Mouse (Mus musculus) liver, embryonic 14.5 days (tissue): Measurements from ENCODE around the gene Rab35. TPM values are rescaled to one million over a fixed set of nuclear protein-coding genes. Genes with fewer than 3 reads are reported as not detected.

Experiments
- ATAC-seq: fragments of 200-750 bp; cut with Nextera tagmentation; 2 replicates; pipeline ENCODE4 v1.8.0; 2017; ENCODE audit warnings: moderate number of reproducible peaks, mild to moderate bottlenecking, moderate library complexity; ENCODE audit not compliant: insufficient read depth
- DNase-seq, 3 experiments: peaks; one replicate each; pipeline ENCODE4 v3.0.0-alpha.2; 2012 to 2013; ENCODE audit warnings: low read depth in 3 of 3, low spot score in 3 of 3
- H3K27ac ChIP-seq: fragments of 300-500 bp; sonication (generic); 2 replicates; pipeline ENCODE4 v1.5.1; 2014; ENCODE audit warnings: moderate library complexity, mild to moderate bottlenecking, control low read depth, inconsistent platforms
- H3K27me3 ChIP-seq: fragments of 300-500 bp; sonication (generic); 2 replicates; pipeline ENCODE4 v1.6.1; 2014; ENCODE audit warnings: mild to moderate bottlenecking, low read length, moderate library complexity; ENCODE audit not compliant: control insufficient read depth, insufficient read depth
- H3K36me3 ChIP-seq: fragments of 300-500 bp; sonication (generic); replicated peaks from 2 replicates; pipeline ENCODE4 v1.6.1; 2014; ENCODE audit warnings: low read depth; ENCODE audit not compliant: control insufficient read depth, insufficient read depth
- H3K4me1 ChIP-seq, 2 experiments: fragments of 200-500 bp in 1 of 2; fragments of 300-500 bp in 1 of 2; sonication (generic) in 1 of 2; replicated peaks; 2 replicates each; pipeline ENCODE4 v1.6.1; 2012 to 2014; ENCODE audit warnings: antibody characterized with exemption in 1 of 2, inconsistent platforms in 1 of 2, low read length in 1 of 2; ENCODE audit not compliant: control insufficient read depth in 2 of 2, insufficient read depth in 2 of 2
- H3K4me2 ChIP-seq: fragments of 300-500 bp; sonication (generic); 2 replicates; pipeline ENCODE4 v1.6.1; 2014; ENCODE audit warnings: low read depth, mild to moderate bottlenecking, control low read depth, moderate library complexity
- H3K4me3 ChIP-seq, 2 experiments: fragments of 200-500 bp in 1 of 2; fragments of 300-500 bp in 1 of 2; sonication (generic) in 1 of 2; 2 replicates each; pipeline ENCODE4 v1.5.1; 2012 to 2014; ENCODE audit warnings: low read depth in 2 of 2, low read length in 2 of 2, mild to moderate bottlenecking in 2 of 2, control low read depth in 1 of 2, inconsistent platforms in 1 of 2, moderate library complexity in 1 of 2; ENCODE audit not compliant: insufficient read depth in 1 of 2
- H3K9ac ChIP-seq: fragments of 300-500 bp; sonication (generic); replicated peaks from 2 replicates; pipeline ENCODE4 v1.6.1; 2014; ENCODE audit warnings: mild to moderate bottlenecking, control low read depth, moderate library complexity
- H3K9me3 ChIP-seq: fragments of 300-500 bp; sonication (generic); 2 replicates; pipeline ENCODE4 v1.6.1; 2016; ENCODE audit warnings: low read length, mixed read lengths; ENCODE audit not compliant: control insufficient read depth
- CTCF ChIP-seq: IDR thresholded peaks from 2 replicates; pipeline ENCODE4 v1.5.1; 2016; ENCODE audit warnings: antibody characterized with exemption, low read depth, control low read depth
- EP300 ChIP-seq: IDR thresholded peaks from 2 replicates; pipeline ENCODE4 v1.6.1; 2016; ENCODE audit warnings: antibody characterized with exemption, low read depth
- WGBS: fragments of 180-500 bp; shearing (Covaris S2); extraction: QIAGEN DNeasy Blood & Tissue Kit; methylation state at CpG from one replicate; pipeline ENCODE4 v1.1.7; 2014; ENCODE audit not compliant: insufficient replicate concordance; 5-methylcytosine and 5-hydroxymethylcytosine counted together
- polyA plus RNA-seq, 2 experiments: library from polyadenylated mRNA; depleted of rRNA in 1 of 2; stranded (reverse) in 1 of 2; unstranded in 1 of 2; fragments of >200 nt; fragmentation: Nextera tagmentation in 1 of 2; extraction: Ambion mirVana in 1 of 2; gene quantifications; 2 replicates each; pipeline versions ENCODE4 v1.2.1 to v1.2.3; 2012 to 2014

Gene Rab35
- polyA plus RNA-seq, 2 experiments: 14.9 to 28.2 TPM

DNA sequence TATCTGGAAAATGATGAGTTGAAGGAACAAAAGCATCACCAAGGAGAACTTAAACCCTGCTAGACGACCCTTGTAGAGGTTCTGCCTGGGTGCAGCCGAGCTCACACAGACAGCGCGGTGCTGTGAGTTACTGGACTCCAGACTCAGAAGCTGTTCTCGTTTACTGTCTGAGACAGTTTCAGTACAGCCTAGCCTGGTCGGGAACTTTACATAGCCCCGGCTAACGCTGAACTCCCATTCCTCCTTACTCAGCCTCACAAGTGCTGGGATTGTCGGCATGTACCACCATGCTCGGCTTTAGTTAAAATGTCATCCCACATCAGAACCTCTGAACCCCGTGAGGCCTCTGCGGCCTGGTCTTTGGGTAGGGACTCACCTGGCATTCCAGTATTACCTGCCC, 37.3 kb downstream of the Rab35 start:
- Histone ChIP-seq H3K27me3 (no peaks in the 10 kb centered on the region), H3K4me2 (no peak overlapping the region), H3K27ac (no peak overlapping the region), H3K4me3 (no peak overlapping the region), H3K9ac (no peak overlapping the region), H3K9me3 (no peaks in the 10 kb centered on the region), H3K36me3 (no peaks in the 10 kb centered on the region), H3K4me1 (no peaks in the 10 kb centered on the region)
- DNase-seq (no peak), ATAC-seq (no peak)
- 75% methylated on average over 12 of the region's 12 CpGs for WGBS
- TF ChIP-seq EP300 (no peak), CTCF (no peak)

DNA sequence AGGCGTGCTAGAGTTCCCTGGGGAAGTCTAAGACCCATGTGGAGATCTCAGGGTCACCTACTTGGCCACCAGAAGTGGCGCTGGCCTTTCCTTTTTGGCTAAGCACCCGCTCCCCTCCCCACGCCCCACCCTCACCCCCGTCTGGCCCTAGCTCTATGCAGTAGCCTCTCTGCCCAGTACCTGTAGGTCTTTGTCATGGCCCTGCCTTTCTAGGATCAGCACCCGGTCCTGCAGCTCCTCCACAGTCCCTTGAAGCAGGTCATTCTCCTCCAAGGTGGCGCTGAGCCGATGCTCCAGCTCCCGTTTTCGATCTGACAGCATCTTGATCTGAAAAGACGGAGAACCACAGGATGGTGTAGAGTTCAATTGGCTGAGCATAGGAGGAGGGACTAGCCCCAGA, 38.3 kb downstream of the Rab35 start:
- Histone ChIP-seq H3K27me3 (no peaks in the 10 kb centered on the region), H3K9ac (no peak overlapping the region), H3K4me1 (no peaks in the 10 kb centered on the region), H3K9me3 (no peaks in the 10 kb centered on the region), H3K4me2 (no peak overlapping the region), H3K27ac (no peak overlapping the region), H3K36me3 (no peaks in the 10 kb centered on the region), H3K4me3 (no peak overlapping the region)
- ATAC-seq (no peak), DNase-seq (no peak)
- no peak for TF ChIP-seq CTCF
- 65% methylated on average over 11 of the region's 11 CpGs for whole genome bisulfite sequencing

DNA sequence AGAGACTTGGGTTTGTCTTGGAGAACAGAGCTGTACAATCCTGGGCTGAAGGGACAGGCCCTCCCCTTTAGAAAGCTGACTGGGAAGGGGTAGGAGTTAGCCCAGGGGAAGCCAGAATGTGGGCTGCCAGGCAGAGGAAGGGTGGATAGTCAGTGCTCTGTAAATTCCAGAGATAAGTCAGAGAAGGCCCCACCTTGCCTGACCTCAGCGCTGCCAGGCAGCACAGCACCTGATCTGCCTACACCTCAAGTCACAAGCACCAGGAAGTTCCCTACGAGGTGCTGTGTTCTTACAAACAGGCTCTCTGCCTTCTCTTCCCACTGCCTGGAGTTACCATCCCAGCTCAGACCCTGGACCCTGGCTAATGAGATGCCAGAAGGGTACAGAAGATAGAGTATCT, 38.7 kb downstream of the Rab35 start:
- no peaks in the 10 kb centered on the region for H3K9me3 ChIP-seq
- no peak for ATAC-seq

DNA sequence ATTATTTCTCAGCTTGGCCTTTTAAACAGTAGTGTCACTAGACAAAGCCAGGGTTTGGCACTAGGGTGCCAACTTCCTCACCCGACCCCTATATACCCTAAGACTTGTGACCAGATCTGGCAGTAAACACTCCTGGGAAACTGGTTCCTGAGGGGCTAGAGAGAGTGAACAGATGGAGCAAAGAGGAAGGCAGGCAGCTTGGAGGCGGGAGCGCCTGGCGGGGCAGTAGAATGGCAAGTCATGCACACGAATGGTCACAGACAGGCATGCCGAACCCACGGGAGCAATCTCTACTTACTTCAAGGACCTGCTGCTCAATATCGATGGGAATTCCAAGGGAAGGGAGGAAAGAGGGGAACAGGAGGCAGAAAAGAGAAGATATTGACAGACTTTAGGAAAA, 40.1 kb downstream of the Rab35 start:
- no peak for TF ChIP-seq CTCF
- TF ChIP-seq EP300: no peak
- no peaks in the 10 kb centered on the region for H3K27me3 ChIP-seq

More for the DNA sequence above, 38.7 kb downstream of the Rab35 start:
- Histone ChIP-seq H3K4me2 (no peak overlapping the region), H3K9ac (no peak overlapping the region), H3K27ac (no peak overlapping the region), H3K4me3 (no peak overlapping the region), H3K36me3 (no peaks in the 10 kb centered on the region), H3K4me1 (no peaks in the 10 kb centered on the region), H3K27me3 (no peaks in the 10 kb centered on the region)
- DNase-seq: no peak
- 44% methylated on average over 2 of the region's 2 CpGs for WGBS
- no peak for TF ChIP-seq CTCF
- no peak for TF ChIP-seq EP300

DNA sequence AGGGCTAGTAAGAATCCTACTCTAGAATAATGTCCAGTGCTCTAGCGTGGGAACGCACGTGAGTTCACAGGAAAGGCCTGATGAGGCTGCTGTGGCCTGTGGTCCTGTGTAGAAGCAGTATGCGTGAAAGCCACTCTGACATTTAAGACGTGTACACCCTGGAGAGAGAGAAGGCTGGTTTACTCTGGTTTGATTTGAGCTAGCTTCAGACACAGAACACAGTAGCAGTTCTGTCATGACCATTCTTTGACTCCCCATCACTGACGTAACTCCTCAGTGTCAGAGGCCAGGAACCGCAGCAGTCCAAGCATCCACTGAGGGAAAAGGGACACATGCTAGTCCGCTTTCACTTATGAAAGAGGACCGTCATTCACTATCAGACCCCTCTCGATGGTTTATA, 53.4 kb downstream of the Rab35 start:
- Histone ChIP-seq H3K36me3 (no peaks in the 10 kb centered on the region), H3K9me3 (no peaks in the 10 kb centered on the region), H3K4me1 (no peaks in the 10 kb centered on the region), H3K4me3 (no peak overlapping the region), H3K27me3 (no peaks in the 10 kb centered on the region), H3K9ac (no peak overlapping the region), H3K4me2 (no peak overlapping the region), H3K27ac (no peak overlapping the region)
- no peak for ATAC-seq
- DNase-seq: no peak
- TF ChIP-seq EP300 (no peak), CTCF (no peak)
- WGBS: 77% methylated on average over 10 of the region's 10 CpGs

More for the DNA sequence above, 40.1 kb downstream of the Rab35 start:
- Histone ChIP-seq H3K9ac (no peak overlapping the region), H3K27ac (no peak overlapping the region), H3K4me2 (no peak overlapping the region), H3K4me3 (no peak overlapping the region), H3K9me3 (no peaks in the 10 kb centered on the region), H3K4me1 (no peaks in the 10 kb centered on the region), H3K36me3 (no peaks in the 10 kb centered on the region)
- no peak for DNase-seq
- WGBS: 57% methylated on average over 8 of the region's 8 CpGs
- ATAC-seq: no peak

DNA sequence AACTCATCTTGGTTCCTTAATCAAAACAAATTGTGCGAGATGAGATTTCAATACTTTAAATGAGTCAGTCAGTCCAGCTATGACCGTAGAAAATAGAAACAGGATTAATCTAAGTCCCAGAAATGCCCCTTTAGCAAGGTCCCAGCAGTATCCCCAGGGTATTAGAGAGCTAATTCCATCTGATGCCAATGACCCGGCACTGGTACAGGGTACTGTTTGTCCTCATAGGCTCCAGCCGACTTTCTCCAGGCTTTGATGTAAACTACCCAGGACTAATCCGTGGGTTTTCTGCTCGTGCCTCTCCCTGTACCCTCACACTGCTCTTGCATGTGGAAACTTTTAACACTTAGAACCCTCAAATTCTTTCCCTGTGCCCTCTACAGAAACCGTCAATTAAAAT, 55.0 kb downstream of the Rab35 start:
- Histone ChIP-seq H3K4me3 (no peak overlapping the region), H3K4me1 (no peaks in the 10 kb centered on the region), H3K4me2 (no peak overlapping the region)

More for the DNA sequence above, 55.0 kb downstream of the Rab35 start:
- Histone ChIP-seq H3K36me3 (no peaks in the 10 kb centered on the region), H3K27ac (no peak overlapping the region), H3K9ac (no peak overlapping the region), H3K27me3 (no peaks in the 10 kb centered on the region), H3K9me3 (no peaks in the 10 kb centered on the region)
- DNase-seq (no peak), ATAC-seq (no peak)
- WGBS: 50% methylated on average over 7 of the region's 7 CpGs
- TF ChIP-seq CTCF: no peak
- no peak for TF ChIP-seq EP300
